In the genomic region with DNA sequence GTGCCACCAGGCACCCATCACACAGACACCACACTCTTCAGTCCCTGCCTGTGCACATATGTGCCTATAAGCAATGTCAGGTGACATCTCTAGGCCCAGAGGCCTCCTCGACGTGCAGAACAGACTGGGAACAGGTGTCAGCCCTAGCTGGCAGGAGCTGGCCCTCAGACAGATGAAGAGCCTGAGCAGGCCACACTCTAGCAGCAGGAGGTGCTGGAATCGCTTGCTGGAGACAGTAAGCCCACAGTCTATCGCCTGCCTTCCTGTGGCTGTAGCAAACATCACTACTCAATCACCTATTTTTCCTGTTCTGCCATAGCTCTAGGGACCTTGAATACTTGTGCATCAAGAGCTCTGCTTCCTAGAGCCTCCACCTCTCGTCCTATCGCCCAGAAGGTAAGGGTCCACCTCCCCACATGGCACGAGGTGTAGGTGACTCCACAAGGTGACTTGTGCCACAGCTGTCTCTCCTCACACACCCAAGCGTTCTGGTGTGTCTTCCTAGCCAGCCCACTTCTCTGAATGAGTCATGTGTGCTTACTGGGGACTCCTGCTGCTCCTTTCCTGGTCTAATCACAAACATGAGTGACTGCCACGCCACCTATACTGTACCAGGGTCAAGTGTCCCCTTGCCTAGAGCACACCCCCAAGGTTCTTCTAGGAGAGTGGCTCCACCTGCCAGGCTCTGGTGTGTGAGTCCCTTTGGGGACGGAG, we compare ENCODE assay signal across 12 mouse cellular contexts.
A peak's percentile ranks its signal among the peaks of the same experiment; 100 is the strongest.
DNase-seq lines count a peak whose midpoint lies in the region; ATAC-seq and TF ChIP-seq lines count a peak whose summit lies in the region.
"Had no signal": no experiment of that assay in that cellular context is flagged by ENCODE, and none has a peak within 500 bp of the region (broad histone marks: within the 10 kb centered on the region; RNA-seq: fewer than 3 reads in every experiment).

No protein-coding gene starts in this region.

- H3K4me3 ChIP-seq in hindbrain, embryonic 10.5 days, result no peak overlapping the region
- H3K4me3 ChIP-seq in hindbrain, embryonic 14.5 days (replicated peaks; ENCODE audit: low read length), result no peak overlapping the region
- H3K4me3 ChIP-seq in thymus, adult 2 months (ENCODE audit: control insufficient read depth, insufficient read depth, low read length), result no peak overlapping the region
- H3K4me3 ChIP-seq: limb, embryonic 13.5 days had no signal

- no peak overlapping the region for H3K9ac ChIP-seq in hindbrain, embryonic 14.5 days
- H3K9ac ChIP-seq: limb, embryonic 13.5 days had no signal

- DNase-seq in hindbrain, embryonic 10.5 days (ENCODE audit: low spot score), result no peak
- DNase-seq in hindbrain, embryonic 14.5 days (ENCODE audit: low spot score), result no peak
- DNase-seq in thymus, adult 2 months, result peak; percentile 46
- no peak for DNase-seq in thymus, adult 18-20 months
- DNase-seq in yolk sac, embryonic 10.5 days (ENCODE audit: low spot score), result no peak
- no peak for DNase-seq in testis, postnatal 10 days (ENCODE audit: low spot score)
- no peak for DNase-seq in lung, postnatal 36 days
- DNase-seq: adrenal gland, postnatal 25 days; gastrocnemius, postnatal 36 days; kidney, adult 9 months had no signal

- no peaks in the 10 kb centered on the region for H3K27me3 ChIP-seq in hindbrain, embryonic 10.5 days (ENCODE audit: insufficient read depth, poor library complexity, severe bottlenecking)
- no peaks in the 10 kb centered on the region for H3K27me3 ChIP-seq in hindbrain, embryonic 14.5 days (ENCODE audit: control insufficient read depth, insufficient read depth, low read length)
- no peaks in the 10 kb centered on the region for H3K27me3 ChIP-seq in thymus, adult 2 months (ENCODE audit: control insufficient read depth, insufficient read depth, low read length)
- H3K27me3 ChIP-seq: limb, embryonic 13.5 days had no signal

- H3K36me3 ChIP-seq in hindbrain, embryonic 10.5 days, result peaks cover 6% of the 10 kb centered on the region
- no peaks in the 10 kb centered on the region for H3K36me3 ChIP-seq in hindbrain, embryonic 14.5 days (replicated peaks; ENCODE audit: control insufficient read depth, insufficient read depth)
- H3K36me3 ChIP-seq in thymus, adult 2 months (ENCODE audit: control insufficient read depth, insufficient read depth, low read length), result no peaks in the 10 kb centered on the region

- H3K9me3 ChIP-seq in hindbrain, embryonic 10.5 days, result no peaks in the 10 kb centered on the region
- H3K9me3 ChIP-seq in hindbrain, embryonic 14.5 days (ENCODE audit: control insufficient read depth, low read length), result no peaks in the 10 kb centered on the region
- H3K9me3 ChIP-seq: limb, embryonic 13.5 days had no signal

- H3K27ac ChIP-seq in hindbrain, embryonic 10.5 days, result peak overlapping the region; percentile 90
- H3K27ac ChIP-seq in hindbrain, embryonic 14.5 days, result no peak overlapping the region
- peak overlapping the region; percentile 90 for H3K27ac ChIP-seq in thymus, adult 2 months (ENCODE audit: control insufficient read depth, insufficient read depth, low read length)
- H3K27ac ChIP-seq: limb, embryonic 13.5 days had no signal

- 76% methylated on average over 10 of the region's 10 CpGs for WGBS in hindbrain, embryonic 10.5 days
- 74% methylated on average over 10 of the region's 10 CpGs for WGBS in hindbrain, embryonic 14.5 days
- 55% methylated on average over 10 of the region's 10 CpGs for WGBS in thymus, adult 2 months

- H3K4me2 ChIP-seq in hindbrain, embryonic 14.5 days (replicated peaks), result no peak overlapping the region
- H3K4me2 ChIP-seq: limb, embryonic 13.5 days had no signal

- peaks cover 91% of the 10 kb centered on the region for H3K4me1 ChIP-seq in hindbrain, embryonic 10.5 days (replicated peaks)
- peaks cover 18% of the 10 kb centered on the region for H3K4me1 ChIP-seq in hindbrain, embryonic 14.5 days (replicated peaks; ENCODE audit: control insufficient read depth, insufficient read depth, low read length)
- H3K4me1 ChIP-seq in thymus, adult 2 months (replicated peaks; ENCODE audit: control insufficient read depth, insufficient read depth, low read length), result peaks cover 90% of the 10 kb centered on the region

- no peak for TF ChIP-seq POLR2A in thymus, adult 2 months (IDR thresholded peaks at IDR 0.05; ENCODE audit: control insufficient read depth, extremely low read depth, insufficient read depth, low read length, poor library complexity)

- TF ChIP-seq CTCF in thymus, adult 2 months (IDR thresholded peaks at IDR 0.05; ENCODE audit: borderline replicate concordance, control insufficient read depth, extremely low read depth, insufficient read depth, low read length, poor library complexity), result no peak

- no peak for ATAC-seq in hindbrain, embryonic 14.5 days (ENCODE audit: low FRiP score)
- ATAC-seq in inflammation-experienced regulatory T-cells, adult 6 months, result peak; percentile 6
